Mouse (Mus musculus): ENCODE measurements around the gene Cdk7. TPM values are rescaled to one million over a fixed set of nuclear protein-coding genes. Genes with fewer than 3 reads are reported as not detected.
A peak's percentile ranks its signal among the peaks of the same experiment; 100 is the strongest.

Gene Cdk7
- polyA plus RNA-seq, 1 experiment from 2014 or later: 87.2 TPM

DNA sequence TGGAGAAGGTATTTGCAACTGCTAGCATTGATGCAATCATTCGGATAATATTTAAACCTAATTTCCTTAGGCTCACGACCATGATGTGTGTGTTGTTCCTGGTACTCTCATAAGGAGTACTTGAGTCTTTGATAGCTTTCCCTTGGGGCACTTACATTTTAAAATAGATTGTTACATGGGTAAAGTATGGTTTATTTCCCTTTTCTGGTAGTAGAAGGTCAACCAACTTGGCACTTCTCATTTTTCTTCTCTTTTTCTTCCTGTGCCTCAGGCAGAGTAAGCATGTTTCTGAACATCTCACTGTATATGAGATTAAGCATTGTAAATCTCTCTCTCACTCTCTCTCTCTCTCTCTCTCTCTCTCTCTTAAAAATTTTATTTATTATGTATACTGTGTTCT is 47.9 kb downstream of the Cdk7 start:
- Histone ChIP-seq H3K36me3 (ENCODE audit: insufficient read depth, low read length) (no peaks in the 10 kb centered on the region), H3K27ac (no peak overlapping the region), H3K9me3 (replicated peaks; ENCODE audit: low read length) (no peaks in the 10 kb centered on the region), H3K27me3 (ENCODE audit: insufficient read depth, low read length) (no peaks in the 10 kb centered on the region), H3K4me3 (replicated peaks; ENCODE audit: low read depth, low read length) (no peak overlapping the region), H3K4me1 (replicated peaks; ENCODE audit: insufficient read depth, low read length) (no peaks in the 10 kb centered on the region), H3K9ac (ENCODE audit: low read depth, low read length) (no peak overlapping the region), H3K4me2 (ENCODE audit: low read length) (no peak overlapping the region)
- WGBS: 61% methylated on average over 2 of the region's 2 CpGs
- ATAC-seq (replicated peaks; ENCODE audit: low FRiP score, low read depth) (no peak), DNase-seq (ENCODE audit: low spot score) (no peak)
- no peak for TF ChIP-seq CTCF (IDR thresholded peaks at IDR 0.05; ENCODE audit: low read depth)

DNA sequence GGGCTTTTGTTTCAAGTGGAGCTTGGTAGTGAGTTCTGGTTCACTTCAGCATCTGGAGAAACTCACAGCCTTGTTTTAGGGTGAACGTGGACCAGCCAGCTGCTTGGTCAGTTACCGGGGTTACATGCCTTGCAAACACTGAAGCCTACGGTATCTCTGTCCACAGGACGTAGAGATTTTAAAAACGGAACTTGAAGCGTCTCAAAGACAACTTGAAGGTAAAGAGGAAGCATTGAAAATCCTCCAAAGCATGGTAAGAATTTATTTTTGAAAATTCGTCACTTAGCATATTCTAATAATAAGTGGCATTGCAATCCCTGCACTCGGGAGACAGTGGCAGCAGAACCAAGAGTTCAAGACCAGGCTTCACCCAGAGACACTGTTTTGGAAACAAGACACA is 49.1 kb downstream of the Cdk7 start:
- no peak for TF ChIP-seq CTCF (IDR thresholded peaks at IDR 0.05; ENCODE audit: low read depth)
- Histone ChIP-seq H3K9me3 (replicated peaks; ENCODE audit: low read length) (no peaks in the 10 kb centered on the region), H3K36me3 (ENCODE audit: insufficient read depth, low read length) (no peaks in the 10 kb centered on the region), H3K27me3 (ENCODE audit: insufficient read depth, low read length) (no peaks in the 10 kb centered on the region), H3K4me2 (ENCODE audit: low read length) (no peak overlapping the region), H3K4me1 (replicated peaks; ENCODE audit: insufficient read depth, low read length) (no peaks in the 10 kb centered on the region), H3K4me3 (replicated peaks; ENCODE audit: low read depth, low read length) (no peak overlapping the region), H3K9ac (ENCODE audit: low read depth, low read length) (no peak overlapping the region), H3K27ac (no peak overlapping the region)
- no peak for ATAC-seq (replicated peaks; ENCODE audit: low FRiP score, low read depth)
- WGBS: 86% methylated on average over 8 of the region's 8 CpGs
- no peak for DNase-seq (ENCODE audit: low spot score)

DNA sequence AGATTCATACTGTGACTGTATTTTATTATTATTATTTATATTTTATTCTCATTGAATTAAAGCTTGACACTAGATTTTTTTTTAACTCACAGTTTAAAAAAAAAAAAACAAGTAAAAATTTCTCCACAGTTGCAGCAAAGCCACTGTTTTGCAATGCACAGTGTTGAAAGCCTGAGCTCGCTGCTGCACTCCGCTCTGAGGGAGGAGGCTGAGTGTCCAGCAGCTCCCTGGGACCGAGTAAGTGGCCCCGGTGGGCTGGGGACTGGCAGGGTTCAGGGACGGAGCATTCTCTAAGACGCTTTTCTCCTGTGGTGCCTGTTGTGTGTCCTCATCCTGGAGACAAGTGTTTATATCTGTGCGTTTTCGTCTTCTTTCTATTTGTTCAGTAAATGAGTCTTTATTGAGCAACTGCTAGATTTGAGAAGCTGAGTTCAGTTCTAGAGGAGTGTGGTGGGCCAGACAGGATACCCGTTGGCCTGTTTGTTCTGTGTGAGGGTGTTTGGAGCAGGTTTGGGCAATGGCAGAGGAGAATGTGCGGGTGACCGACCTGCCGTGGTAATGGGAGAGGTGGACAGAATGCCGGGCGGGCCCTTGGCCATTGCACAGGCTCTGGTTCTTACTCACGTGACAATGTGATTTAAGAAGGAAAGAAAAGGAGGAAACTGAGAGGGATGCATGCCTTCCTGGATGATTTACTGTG is 54.7 kb downstream of the Cdk7 start:
- Histone ChIP-seq H3K27me3 (ENCODE audit: insufficient read depth, low read length) (no peaks in the 10 kb centered on the region), H3K4me1 (replicated peaks; ENCODE audit: insufficient read depth, low read length) (no peaks in the 10 kb centered on the region), H3K9ac (ENCODE audit: low read depth, low read length) (no peak overlapping the region), H3K4me3 (replicated peaks; ENCODE audit: low read depth, low read length) (no peak overlapping the region), H3K4me2 (ENCODE audit: low read length) (no peak overlapping the region), H3K9me3 (replicated peaks; ENCODE audit: low read length) (no peaks in the 10 kb centered on the region), H3K27ac (no peak overlapping the region), H3K36me3 (ENCODE audit: insufficient read depth, low read length) (no peaks in the 10 kb centered on the region)
- ATAC-seq (replicated peaks; ENCODE audit: low FRiP score, low read depth) (no peak), DNase-seq (ENCODE audit: low spot score) (no peak)
- 73% methylated on average over 15 of the region's 15 CpGs for WGBS
- no peak for TF ChIP-seq CTCF (IDR thresholded peaks at IDR 0.05; ENCODE audit: low read depth)

GRCm38 (mm10) chr13:100670181-100670741 is 60.5 kb downstream of the Cdk7 start:
- Histone ChIP-seq H3K9ac (ENCODE audit: low read depth, low read length) (peak overlapping the region; percentile 71), H3K4me1 (replicated peaks; ENCODE audit: insufficient read depth, low read length) (no peaks in the 10 kb centered on the region), H3K4me2 (ENCODE audit: low read length) (peak overlapping the region; percentile 69), H3K9me3 (replicated peaks; ENCODE audit: low read length) (no peaks in the 10 kb centered on the region), H3K27me3 (ENCODE audit: insufficient read depth, low read length) (no peaks in the 10 kb centered on the region), H3K27ac (peak overlapping the region; percentile 85; the same call in 1 of the 2 replicates), H3K36me3 (ENCODE audit: insufficient read depth, low read length) (no peaks in the 10 kb centered on the region), H3K4me3 (replicated peaks; ENCODE audit: low read depth, low read length) (peak overlapping the region; percentile 60)
- ATAC-seq (replicated peaks; ENCODE audit: low FRiP score, low read depth) (no peak), DNase-seq (ENCODE audit: low spot score) (peak; percentile 25)
- WGBS: 42% methylated on average over 9 of the region's 9 CpGs
- TF ChIP-seq CTCF (IDR thresholded peaks at IDR 0.05; ENCODE audit: low read depth): no peak

DNA sequence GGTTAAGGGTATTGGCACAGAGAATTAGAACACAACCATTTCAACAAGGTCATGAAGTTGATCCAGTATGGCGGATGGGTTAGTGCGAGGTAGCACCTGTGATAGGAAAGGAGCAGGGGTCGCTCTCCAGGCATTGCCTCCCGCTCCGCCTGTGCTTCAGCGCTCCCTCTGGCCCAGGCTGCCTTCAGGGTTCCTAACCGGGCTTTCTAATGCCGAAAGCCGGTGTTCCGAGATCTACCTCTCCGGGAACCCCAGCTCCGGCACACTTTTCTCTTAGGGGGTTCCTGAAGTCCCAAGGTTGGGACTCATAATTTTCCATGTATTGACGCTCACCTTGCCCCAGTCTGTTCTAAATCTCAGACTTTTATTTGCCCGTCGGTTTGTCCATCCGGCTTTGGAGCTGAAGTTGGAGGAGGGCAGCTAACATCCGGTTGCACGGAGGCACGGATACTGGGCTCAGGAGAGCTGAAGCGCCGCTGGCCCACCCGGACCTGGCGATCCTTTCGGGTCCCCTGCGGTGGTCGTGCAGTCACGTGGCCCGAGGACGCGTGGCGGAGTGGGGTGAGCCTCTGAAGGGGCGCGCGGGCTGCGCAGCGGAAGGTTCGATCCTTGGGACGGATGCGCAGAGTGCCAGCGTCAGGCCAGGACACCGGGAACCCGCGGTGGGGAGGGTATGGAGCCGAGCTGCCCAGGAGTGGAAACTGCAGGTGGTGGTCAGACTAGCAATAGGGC is 61.3 kb downstream of the Cdk7 start, which contains the start of gene Ccdc125:
Ccdc125 (plus strand) TSS at position 427 of the 732 bp plus-strand sequence.
- ATAC-seq (replicated peaks; ENCODE audit: low FRiP score, low read depth): peak; percentile 75
- 1% methylated on average over 44 of the region's 44 CpGs for WGBS
- TF ChIP-seq CTCF (IDR thresholded peaks at IDR 0.05; ENCODE audit: low read depth): no peak
- no peaks in the 10 kb centered on the region for H3K4me1 ChIP-seq (replicated peaks; ENCODE audit: insufficient read depth, low read length)
- peak within 1 kb of the TSS; percentile 69 for H3K4me2 ChIP-seq (ENCODE audit: low read length)
- H3K4me3 ChIP-seq (replicated peaks; ENCODE audit: low read depth, low read length): peak within 1 kb of the TSS; percentile 60
- peak; percentile 57 for DNase-seq (ENCODE audit: low spot score)
- peak within 1 kb of the TSS; percentile 71 for H3K9ac ChIP-seq (ENCODE audit: low read depth, low read length)
- H3K36me3 ChIP-seq (ENCODE audit: insufficient read depth, low read length): no peaks in the 10 kb centered on the region
- no peaks in the 10 kb centered on the region for H3K9me3 ChIP-seq (replicated peaks; ENCODE audit: low read length)
- H3K27me3 ChIP-seq (ENCODE audit: insufficient read depth, low read length): no peaks in the 10 kb centered on the region
- H3K27ac ChIP-seq: peak within 1 kb of the TSS; percentile 85

GRCm38 (mm10) chr13:100659864-100660456 is 70.8 kb downstream of the Cdk7 start:
- Histone ChIP-seq H3K36me3 (ENCODE audit: insufficient read depth, low read length) (0 out of 2 replicates have a peak, but pooled peaks cover 6% of the 10 kb centered on the region), H3K9ac (ENCODE audit: low read depth, low read length) (no peak overlapping the region), H3K27ac (no peak overlapping the region), H3K4me2 (ENCODE audit: low read length) (no peak overlapping the region), H3K9me3 (replicated peaks; ENCODE audit: low read length) (no peaks in the 10 kb centered on the region), H3K4me3 (replicated peaks; ENCODE audit: low read depth, low read length) (no peak overlapping the region), H3K27me3 (ENCODE audit: insufficient read depth, low read length) (no peaks in the 10 kb centered on the region), H3K4me1 (replicated peaks; ENCODE audit: insufficient read depth, low read length) (no peaks in the 10 kb centered on the region)
- peak; percentile 97 for TF ChIP-seq CTCF (IDR thresholded peaks at IDR 0.05; ENCODE audit: low read depth)
- WGBS: 32% methylated on average over 4 of the region's 4 CpGs
- DNase-seq (ENCODE audit: low spot score) (peak; percentile 91), ATAC-seq (replicated peaks; ENCODE audit: low FRiP score, low read depth) (no peak)
